Mouse (Mus musculus) WW6 (cell line): ENCODE measurements around the gene Schip1.

Experiments
- DNase-seq: peaks from one replicate; pipeline ENCODE4 v3.0.0-alpha.2; 2013; ENCODE audit warnings: low read depth, low spot score

The Schip1 gene

DNA sequence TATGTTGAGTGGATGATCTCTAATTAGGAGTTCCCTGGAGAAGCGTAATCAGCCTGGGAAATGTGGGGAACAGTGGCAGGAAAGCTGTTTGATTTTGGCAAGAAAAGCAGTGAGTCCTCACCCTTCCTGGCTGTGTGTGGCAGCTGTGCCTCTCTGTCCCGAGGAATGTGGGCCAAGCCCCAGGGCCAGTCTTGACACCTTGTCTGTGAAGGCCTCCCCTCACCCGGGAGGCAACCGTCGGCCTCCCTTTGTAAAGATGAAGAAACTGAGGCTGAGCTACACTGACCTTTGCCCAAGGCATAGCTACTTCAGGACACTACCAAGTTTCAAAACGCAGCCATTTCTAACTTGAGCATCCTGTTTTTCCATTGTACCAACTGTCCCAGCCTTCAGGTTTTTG is 481.3 kb downstream of the Schip1 start:
- no peak for DNase-seq

DNA sequence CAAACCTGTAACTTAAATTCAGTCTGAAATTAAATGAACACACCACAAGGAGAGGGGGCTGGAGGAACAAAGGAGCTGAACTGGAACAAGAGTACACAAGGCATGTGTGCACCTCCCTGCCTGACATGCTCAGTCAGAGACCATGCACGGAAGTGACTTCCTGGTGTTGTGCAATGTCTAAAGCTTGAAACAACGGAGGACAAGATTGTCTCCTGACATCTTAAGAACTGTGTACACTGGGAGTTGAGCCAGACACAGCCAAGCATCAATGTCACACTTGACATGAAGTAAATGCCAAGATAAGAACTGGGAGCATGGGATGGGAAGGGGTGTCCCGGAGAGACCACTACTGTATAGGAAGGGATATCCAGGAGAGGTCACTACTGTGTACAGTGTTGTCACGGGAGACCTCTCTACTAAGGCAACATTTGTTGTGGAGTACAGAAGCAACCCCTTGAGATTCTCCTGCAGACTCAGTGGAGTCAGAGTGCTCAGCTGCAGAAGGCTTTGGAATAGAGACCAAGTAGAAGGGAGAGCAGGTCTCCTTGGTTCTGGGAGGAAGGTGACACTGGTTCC is 490.6 kb downstream of the Schip1 start:
- DNase-seq = no peak

DNA sequence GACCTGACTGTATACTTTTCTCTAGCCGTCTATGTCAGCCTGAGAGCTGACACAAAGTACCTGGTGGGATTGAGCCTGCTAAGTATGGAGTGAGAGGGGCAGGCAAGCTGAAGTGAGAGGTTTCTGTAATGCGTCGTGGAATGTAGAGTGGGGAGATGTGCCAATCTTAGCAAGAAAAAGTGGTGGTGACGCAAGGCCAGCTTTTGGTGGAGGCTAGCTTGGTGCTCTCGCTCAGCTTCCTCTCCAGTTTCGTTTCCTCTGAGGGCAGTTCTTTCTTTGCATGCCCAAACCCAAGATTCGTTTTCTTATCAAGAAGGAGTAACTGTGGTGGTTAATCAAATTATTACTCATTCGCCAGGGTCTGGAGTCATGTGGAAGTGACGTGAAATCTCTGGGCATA is 492.3 kb downstream of the Schip1 start:
- no peak for DNase-seq

DNA sequence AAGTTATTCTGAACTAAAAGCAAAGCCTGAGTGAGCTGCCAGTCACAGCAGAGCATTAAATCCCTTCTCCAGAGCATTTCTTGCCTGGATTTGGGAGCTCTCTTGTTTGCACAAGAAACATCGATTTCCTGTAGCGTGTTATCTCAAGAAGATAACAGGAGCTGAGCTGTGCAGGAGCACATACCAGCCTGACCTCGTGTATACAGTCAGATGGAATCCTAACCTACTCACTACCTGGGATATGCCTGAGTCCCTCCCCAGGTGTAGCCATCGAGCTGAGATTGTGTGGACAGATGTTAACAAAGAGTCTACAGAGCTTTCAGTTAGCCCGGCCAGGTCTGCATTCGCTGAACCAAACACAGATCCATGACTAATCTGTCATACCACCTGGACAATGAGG is 494.1 kb downstream of the Schip1 start:
- DNase-seq = no peak

DNA sequence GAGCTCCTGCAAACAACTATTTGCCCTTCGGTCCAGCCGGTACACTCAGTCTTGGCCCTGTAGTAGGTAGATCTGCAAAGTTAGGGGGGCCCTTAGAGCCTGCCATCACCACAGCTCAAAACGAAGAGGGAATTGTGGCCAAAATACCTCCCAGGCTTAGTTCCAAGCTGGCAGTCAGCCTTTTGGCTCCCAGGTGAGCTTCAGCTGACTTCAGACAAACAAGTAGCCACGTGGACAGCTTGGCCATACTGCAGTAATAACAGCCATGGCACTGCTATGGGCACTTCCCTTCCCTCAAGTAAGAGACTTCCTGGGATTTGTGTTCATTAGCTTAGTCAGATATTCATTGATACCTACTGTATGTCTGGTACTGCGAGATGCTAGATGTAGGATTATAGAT is 495.5 kb downstream of the Schip1 start:
- no peak for DNase-seq

DNA sequence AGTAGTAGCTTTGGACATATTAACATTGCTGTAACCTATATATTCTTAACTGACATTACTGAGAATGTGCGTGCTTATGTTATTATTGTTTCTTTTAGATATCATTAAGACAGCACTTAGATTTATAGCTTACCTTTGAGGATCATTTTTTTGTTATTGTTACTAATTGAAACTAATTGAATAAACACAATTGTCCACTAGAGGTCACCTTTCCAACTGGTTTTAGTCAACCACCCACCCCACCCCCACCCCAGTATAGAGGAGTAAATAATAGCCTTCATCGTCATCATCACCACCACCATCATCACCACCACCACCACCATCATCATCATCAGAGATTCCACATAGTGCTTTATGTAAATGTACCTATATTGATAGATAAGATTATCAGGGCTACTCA is 498.2 kb downstream of the Schip1 start:
- no peak for DNase-seq

DNA sequence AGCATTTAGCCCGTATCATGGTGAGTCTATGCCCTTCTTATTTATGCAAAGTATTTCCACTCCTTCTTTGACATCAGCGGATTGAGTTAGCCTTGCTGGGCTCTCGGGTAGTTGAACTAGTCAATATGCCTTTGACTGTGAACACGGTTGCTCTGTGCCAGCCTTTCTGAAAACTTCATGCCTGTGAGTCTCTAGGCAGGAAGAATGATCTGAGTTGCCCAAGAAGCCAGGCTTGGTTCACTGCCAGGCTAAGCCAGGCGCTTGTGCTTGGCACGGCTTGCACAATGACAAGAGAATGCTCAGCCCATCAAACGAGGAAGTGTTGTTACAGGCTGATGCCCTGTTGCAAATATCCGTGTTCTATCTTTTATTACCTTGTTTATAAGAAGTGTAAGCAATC is 499.3 kb downstream of the Schip1 start:
- no peak for DNase-seq

DNA sequence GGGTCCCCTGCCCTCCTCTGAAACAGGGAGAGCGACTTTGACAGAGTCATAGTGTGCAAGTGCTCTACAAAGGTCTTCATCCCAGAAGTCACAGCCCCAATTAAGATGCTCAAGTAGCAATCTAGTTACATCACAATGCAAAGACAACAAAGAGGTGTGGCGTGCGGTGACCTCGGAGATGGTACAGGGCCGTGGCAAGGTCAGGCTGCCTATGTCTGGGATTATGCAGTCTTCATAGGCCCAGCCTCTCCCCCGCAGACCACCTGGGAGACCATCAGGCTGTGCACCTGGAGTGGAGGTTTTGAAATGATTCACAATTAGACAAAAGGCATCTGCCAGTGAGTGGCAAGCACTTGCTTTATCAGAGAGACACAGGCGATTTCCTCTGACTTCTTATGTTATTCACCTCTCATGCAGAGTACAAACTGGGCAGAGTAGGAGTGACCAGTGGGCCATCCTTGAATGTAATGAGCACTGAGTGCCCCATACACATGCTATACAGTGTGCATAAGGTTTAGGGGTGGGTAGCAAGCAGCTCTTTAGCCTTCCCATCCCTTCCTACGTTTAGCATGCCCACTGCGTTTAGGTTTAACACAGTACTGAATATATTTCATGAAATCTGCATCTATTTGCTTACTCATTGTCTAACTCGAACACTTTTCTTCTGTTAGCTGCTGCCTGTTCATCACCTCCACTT is 500.5 kb downstream of the Schip1 start:
- DNase-seq = peak; percentile 50

DNA sequence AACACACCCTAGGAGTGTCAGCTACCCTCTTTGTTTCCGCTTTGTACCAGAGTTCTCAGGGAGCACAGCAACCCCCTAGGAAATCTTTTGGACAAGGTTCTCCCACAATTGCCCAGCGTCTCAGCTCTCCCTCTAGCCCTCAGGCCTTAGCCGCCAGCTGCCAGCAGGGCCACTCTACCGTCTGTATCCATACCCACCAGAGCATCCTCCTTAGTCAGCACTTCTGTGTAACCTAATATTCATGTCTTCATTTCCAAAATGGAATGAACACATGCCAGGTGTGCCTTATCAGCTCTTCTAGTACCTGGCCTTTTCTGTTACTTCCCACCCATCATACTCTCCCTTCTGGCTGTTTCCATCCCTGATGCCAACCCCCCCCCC is 501.1 kb downstream of the Schip1 start:
- no peak for DNase-seq

DNA sequence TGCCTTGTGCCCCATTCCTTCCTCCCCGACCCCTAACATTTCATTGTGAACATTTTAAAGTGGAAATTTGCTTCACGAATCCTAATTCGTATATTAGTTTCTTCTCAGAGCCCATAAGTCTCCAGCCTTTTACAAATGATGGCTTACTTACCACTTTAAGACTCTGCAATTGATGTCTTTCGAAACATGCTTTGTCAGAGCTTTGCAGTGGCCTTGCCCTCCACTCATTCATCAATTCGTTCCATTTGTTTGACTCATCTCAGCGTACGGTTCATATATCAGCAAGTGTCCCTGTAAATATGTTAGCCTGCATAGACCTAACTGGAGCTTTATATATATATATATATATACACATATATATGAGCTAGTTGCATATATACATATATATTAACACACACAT is 503.0 kb downstream of the Schip1 start:
- DNase-seq = no peak

DNA sequence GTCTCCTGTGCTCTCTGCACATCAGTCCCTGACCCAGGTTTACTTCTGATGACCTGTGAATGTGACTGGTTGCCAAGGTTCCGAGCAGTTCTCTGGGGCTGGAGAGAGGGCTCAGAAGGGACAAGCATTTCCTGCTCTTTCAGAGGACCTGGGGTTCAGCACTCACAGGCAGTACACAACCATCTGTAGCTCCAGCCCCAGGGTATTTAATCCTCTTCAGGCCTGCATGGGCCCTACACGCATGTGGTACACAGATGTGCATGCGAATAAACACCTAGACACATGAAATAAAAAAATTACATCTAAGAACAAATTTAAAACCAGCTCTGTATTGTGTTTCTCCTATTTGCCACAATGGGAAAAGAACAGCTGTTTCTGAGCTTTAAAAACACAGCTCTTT is 503.5 kb downstream of the Schip1 start:
- no peak for DNase-seq

DNA sequence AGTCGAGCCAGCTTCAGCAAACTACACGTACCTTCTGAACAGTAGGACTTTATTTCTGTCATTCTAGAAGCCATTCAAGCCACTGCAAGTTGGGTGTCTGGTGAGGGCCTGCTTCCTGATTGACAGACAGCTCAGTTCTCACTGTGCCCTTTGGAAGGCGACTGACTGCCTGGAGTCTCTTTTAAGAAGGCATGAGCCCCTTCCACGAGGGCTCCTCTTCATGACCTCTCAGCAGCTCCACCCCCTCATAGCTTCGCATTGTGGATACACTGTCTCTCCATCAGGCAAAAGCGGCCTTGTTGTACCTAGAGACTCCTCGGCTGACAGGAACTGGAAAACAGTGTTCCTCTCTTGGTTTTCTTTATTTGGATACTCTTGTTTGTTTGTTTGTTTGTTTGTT is 504.1 kb downstream of the Schip1 start:
- no peak for DNase-seq

DNA sequence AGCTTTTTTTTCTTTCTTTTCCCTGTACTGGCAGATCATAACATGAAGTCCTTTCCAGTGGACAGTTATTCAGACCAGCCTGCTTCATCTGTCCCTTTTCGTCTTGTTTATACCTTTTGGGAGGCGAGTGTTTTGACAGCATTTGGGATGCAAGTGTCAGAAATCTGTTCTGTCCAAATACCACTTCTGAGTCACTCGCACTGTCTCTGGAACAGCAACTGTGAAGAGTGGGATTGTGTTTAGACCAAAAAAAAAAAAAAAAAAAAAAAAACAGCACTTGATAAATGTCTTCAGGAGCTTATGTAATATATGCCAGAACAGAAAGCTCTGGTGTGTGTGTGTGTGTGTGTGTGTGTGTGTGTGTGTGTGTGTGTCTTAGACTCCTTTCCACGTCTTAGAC is 505.7 kb downstream of the Schip1 start:
- no peak for DNase-seq

DNA sequence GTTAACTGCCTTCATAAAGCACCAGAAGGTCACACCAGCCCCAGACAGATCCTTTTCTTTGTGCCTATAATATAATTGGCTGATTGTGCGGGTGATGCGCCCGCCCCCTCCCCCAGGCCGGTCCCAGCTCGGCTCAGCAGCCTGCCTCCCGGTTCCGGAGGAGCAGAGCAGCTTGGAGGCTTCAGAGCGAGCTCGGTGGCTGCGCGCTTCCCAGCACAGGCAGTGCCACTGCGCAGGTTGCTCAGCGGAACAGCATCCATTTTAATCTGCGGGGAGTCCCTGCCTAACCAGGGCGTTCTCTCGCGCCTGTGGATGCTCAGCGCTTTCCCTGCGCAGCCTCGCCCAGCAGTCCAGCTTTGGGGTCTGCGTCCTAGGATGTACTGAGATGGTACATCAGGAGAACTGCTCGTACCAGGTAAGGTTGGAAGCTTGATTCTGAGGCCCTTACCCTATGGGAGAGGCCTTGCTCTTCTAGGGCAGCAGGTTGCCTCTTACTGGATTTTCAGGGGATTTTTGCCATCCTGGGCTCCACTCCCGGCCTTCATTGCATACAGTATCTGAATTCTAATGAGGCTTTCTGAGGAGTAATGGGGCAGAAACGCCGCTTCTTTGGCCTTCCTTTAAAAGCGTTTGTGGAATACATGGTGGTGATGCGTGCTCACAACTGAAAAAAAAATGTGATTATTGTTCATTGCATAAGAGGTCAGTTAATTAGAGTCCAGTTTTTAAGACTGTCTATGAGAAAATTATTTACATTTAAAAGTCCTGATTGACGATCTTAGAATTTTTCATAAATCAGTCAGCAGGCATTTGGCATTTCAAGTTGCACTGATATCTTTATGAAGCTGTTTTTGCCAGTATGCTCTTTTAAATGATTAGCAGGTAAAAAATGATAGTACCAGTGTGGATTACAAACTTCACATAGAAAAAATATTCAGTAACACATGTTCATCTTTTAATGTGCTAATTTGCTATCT is 507.9 kb downstream of the Schip1 start:
- DNase-seq = peak; percentile 45

DNA sequence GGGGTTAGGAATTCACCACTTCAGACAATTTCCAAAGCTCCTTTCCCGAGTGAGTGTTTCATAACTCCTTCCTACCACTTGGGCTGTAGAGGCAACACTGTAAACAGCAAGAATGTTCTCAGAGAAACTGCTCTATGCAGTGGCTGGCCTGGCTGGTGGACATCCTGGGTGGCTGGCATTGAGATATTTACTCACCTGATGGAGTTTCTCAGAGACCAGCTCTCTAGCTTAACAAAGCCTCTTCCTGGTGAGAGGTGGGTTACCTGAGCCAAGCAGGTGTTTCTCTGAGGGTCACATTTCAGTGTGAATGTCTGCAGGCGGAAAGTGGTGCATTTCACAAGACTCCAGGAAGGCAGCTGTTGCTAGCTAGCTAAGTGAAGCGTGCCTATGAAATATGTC is 508.6 kb downstream of the Schip1 start:
- DNase-seq = no peak

DNA sequence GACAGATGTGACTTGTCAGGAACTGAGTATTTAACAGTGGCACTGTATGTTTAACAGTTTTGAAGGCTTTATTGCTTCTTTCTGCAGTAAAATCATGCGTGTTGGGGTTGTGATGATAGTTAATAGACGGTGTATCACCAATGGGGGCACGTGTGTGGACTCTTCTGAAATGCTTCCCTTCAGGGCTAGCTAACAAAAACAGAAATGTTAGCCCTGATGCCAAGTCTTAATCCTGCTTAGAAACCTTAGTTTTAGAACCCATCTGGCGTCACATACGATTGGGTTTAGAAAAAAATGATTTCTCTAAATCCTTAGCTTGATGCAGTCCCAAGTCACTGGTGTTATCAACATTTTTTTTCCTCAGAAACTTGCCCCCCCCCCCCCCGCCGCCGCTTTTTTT is 509.5 kb downstream of the Schip1 start:
- no peak for DNase-seq

DNA sequence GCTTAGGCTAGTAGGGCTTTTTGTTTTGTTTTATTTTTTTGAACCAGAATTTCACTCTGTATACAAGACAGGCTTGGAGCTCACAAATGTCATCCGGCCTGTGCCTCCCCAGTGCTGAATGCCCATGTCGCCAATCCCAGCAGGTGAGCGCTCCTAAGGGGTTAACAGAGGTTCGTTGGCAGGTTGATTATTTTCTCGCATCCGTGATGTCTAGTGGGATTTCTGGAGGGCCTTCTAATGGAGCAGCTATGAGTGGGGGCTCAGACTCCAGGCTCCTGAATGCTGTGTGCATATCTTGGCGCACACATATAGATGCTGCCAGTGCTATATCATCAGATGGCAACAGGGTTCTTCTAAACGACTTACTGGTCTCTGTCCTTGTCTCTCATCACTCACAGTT is 510.0 kb downstream of the Schip1 start:
- DNase-seq = no peak

DNA sequence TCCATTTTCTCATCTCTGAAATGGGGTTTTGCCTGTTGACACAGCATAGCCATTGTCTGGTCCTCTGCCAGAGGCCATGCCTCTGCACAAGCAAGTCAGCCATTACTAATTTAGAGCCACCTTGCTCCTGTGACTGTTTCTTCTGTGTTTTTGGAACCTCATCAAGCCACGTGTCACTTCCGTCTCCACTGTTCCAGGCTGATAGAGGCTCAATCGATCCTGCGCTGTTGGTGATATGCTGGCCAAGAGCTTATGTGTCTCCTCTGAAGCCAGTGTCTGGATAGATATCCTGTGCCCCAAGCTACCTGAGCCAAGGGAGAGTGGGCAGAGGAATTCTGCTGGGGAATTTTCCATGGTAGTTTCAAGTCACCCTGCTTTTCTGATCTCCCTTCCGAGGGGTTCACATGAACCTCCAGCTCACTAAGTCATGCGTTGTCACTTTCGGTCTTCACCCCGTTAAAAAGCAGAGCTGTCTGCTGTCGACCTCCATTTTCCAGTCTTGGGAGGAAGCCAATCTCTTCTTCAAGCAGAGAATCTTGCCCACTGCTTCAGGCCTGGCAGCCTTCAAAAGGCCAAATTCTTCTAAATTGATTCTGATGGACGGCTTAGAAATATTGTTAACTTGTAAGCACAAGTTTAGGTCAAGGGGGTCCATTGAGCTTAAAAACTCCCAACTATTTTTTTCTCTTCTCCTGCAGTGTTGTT is 511.2 kb downstream of the Schip1 start:
- no peak for DNase-seq

DNA sequence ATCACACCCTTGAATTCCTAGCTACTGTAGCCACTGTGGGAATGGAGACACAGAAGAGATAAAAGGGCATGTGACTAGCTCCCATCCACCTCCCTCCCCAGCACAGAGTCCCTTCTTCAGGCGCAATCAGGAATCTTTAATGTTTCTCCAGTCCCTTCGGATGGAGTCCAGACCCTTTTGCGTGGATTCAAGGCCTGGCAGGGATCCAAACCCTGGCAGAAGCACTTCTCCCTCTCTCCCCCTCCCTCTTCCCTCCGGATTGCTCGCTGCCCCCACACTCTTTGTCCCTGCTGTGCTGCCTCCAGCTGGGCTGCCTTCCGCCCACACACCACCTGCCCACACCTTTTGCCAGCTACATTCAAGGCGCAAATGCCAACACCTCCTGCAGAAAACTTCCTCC is 511.8 kb downstream of the Schip1 start:
- DNase-seq = no peak

DNA sequence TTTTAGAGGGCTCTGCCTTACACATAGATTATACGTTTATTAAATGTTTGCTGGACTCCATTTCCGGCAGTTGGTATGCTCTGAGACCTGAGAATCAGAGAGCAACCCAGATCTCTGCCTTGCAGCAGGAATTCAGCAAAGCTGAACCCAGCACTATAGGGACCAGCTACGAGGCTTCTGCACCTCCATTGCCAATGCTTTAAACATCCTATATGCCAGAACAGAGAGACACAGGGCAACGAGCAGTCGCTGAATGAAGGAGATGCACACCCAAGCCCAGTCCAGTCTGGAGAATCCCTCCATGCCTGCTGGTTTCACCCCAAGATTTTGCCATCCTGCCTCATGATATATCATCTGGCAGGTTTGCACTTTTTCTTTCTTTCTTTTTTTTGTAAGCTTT is 512.3 kb downstream of the Schip1 start:
- DNase-seq = no peak

DNA sequence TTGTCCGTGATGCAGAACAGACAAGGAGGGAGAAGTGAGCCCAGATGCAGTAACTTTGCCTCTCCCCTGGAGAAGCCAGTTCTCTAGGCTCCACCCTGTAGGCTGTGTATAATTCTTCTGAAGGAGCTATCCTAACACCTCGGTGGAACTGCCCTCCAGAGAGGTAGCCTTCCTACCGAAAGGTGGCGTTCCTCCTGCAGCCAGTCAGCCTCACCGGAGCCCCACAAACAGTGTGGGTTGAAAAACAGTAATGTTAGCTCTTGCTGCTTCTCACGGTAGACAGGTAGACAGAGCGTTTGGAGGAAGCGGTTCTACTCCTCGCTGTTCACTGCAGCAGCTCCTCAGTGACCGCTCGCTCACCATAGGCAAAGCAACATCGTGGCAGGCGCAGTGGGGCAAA is 517.0 kb downstream of the Schip1 start:
- DNase-seq = peak; percentile 47

DNA sequence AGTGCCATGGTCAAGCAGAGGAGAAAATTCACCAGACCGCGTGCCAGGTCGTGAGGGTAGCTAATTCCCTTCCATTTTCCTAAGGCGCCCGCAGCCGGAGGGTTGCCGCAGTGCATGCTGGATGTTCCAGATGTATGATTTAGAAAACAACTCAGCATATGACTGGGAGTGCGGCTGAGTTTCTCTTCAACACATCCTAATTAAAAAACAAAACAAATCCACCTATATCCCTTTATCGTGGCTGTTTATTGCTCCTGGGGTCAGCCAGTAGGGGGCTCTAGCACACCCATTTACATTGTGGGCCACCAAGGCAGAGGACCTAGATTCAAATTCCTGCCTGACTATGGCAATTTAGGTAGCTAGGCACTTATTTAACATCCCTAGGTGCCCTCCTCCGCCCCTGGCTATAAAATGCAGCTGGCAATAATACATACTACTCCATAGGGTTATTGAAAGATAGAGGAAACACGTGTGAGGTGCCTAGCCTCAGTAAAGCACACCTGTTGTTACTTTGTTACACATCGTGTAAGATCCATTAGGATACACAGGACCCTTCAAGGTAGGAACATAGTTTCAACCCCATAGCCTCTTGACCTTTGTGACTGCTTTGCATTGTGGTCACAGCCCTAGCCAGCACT is 517.6 kb downstream of the Schip1 start:
- DNase-seq = no peak
